Mouse (Mus musculus) embryo, embryonic 9.5 days (tissue): ENCODE results near the gene Pabpn1.
A peak's percentile ranks its signal among the peaks of the same experiment; 100 is the strongest.

Experiments used
- DNase-seq: peaks from one replicate; pipeline ENCODE4 v3.0.0-alpha.2; 2017; ENCODE audit errors: extremely low spot score

Gene Pabpn1

DNA sequence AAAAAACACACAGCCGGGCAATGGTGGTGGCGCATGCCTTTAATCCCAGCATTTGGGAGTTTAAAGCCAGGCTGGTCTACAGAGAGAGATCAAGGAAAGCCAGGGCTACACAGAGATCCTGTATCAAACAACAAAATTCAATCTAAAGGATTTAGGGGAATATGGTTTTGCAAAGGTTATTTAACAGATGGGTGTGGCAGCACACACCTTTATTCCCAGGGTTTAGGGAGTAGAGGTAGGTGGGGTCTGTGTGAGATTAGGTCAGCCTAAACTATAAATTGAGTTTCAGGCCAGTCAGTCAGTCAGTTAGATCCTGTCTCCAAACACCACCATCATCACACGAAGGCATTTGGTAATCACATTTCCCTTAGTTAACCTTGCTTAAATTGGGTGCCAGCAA, at the start of gene Pabpn1:
Pabpn1 (plus strand) TSS at position 301 of the 400 bp plus-strand sequence.
- DNase-seq: no peak

DNA sequence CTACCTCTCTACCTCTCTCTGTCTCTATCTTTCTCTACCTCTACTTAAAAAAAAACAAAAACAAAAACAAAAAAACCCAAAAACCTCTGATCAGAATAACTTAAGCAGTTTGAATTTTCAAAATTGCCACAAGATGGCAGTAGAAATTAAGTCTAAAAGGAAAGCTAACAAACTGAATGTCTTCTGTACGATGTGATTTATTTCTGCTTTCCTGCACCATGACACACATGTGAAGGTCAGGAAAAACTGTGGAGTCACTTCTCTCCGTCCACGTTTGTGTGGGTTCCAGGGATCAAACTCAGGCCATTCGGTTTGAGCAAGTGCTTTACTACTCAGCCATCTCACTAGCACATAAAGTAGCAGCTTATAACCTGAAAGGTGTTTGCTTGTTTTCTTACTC, 48.8 kb upstream of the Pabpn1 start:
- peak; percentile 14 for DNase-seq

DNA sequence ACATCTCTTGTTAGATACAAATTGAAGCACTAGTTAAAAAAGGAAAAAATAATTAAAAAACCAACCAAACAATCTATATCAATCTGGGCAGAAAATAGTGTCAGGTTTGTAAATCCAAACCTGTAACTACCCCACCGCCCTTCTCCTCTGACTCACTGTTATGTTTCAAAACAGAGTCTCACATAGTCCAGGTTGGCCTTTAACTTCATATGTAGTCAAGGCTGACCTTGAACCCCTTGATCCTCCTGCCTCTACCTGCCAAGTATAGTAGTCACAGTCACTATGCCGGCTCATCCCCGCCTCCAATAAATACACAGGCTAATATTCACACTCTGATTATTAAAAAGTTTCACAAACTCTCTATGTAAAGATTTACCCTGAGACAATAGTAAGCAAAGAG, 36.6 kb upstream of the Pabpn1 start:
- no peak for DNase-seq

DNA sequence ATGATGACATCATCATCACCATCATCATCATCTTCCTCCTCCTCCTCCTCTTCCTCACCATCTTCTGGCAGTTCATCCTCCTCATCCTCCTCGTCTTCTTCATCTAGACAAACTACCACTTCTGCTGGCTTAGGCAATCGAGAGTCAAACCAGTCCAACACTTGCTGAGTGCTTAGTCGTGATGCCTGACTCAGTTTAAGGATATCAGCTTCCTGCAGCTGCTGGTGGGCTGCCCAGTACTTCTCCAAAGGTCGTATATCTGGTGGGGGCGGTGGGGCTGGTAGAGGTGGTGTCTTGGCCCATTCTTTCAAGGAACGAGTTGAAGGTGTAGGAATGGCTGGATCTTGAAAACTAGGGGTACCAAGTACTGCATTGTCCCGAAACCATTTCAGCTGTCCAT, 35.6 kb upstream of the Pabpn1 start:
- no peak for DNase-seq

DNA sequence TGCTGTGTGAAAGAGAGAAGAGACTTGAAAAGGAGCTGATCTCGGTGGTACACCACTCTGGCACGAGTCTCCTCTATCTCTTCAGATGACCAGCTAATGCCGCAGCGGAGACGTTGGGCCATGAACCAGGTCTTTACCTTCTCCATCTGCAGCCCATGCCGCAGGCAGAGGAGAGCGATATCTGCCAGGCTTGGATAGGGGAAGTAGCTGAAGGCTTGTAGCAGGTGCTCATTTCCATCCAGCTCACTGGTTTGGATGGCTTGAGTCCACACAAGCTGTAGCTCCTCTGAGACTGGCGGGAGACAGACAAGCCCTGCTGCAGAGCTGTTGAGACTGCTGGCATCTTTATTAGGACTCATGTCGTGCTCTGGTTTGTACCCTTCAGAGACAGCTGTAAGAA, 34.4 kb upstream of the Pabpn1 start:
- no peak for DNase-seq

DNA sequence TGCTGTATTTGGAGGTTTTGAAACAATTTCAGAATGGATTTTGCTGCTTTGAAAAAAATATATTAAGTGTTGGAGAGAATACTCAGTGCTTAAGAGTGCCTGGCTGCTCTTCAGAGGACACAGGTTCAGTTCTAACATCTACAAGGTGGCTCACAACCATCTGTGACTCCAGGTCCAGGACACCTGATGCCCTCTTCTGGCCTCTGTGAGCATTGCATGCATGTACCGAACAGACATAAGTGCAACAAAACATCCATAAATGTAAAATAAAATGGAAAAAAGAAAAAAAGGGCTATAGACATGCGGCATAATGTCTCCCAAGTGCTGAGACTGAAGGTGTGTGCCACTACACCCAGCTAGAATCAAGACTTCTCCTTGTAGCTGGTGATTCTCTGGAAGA, 31.8 kb upstream of the Pabpn1 start:
- DNase-seq: peak; percentile 50

DNA sequence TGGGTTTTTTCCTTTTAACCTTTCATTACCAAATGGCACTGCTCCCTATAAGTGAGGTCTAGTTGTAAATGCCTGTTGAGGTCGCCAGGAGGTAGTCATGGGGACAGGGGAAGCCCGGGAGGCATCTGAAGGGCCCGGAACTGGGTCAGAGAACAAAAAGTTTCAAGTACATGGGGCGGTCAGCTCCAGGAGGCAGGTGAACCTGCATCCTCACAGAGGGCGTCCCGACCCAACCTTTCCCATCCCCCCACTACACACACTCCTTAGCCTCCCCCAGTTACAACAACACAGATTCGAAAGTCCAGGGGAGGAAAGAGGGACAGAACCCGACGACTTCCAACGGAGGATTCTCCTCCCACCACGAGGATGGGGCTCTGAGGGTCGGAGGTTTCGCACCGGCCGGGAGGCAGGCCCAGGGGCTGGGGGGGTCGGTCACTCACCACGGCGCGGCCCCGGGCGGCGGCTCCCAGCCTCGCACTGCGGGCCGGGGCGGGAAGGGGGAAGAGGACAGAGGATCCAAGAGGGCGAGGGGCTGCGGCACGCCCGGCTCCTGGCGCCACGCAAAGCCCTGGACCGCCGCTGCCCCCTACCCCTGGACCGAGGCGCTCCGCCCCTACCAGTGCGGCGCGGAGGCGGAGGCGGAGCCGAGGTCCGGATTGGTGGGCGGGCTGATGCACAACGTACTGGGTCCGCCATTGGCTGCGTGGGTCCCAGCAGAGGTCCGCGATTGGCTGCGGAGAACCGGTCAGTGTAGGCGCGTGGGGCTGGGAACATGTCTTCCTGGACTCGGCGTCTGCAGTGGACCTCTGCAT, 28.6 kb upstream of the Pabpn1 start:
- DNase-seq: peak; percentile 96

DNA sequence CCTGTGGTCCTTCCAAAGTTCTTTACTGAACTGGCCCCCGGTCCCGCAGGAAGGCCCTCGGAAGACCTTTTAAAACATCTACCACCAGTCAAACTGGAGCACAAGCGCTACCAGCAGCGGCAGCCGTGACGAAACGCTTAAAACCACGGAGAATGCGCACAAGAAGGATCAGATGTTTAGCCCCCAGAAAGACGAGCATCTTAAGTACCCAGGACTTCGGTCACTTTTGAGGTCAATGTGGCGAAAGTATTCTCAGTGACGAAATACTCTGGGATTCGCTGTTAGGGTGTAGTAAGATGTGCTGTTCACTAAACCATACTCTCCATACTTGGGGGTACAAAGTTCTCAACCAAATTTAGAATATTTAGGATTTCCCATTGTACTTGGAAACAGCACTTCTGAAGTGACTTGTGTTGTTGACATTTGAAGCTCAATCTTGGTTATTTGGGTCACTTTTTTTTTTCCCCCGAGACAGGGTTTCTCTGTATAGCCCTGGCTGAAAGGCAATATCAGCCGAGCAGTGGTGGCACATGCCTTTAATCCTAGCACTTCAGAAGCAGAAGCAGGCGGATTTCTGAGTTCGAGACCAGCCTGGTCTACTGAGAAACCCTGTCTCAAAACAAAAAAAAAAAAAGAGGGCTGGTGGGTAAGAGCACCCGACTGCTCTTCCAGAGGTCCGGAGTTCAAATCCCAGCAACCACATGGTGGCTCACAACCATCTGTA, 27.8 kb upstream of the Pabpn1 start:
- DNase-seq: no peak

DNA sequence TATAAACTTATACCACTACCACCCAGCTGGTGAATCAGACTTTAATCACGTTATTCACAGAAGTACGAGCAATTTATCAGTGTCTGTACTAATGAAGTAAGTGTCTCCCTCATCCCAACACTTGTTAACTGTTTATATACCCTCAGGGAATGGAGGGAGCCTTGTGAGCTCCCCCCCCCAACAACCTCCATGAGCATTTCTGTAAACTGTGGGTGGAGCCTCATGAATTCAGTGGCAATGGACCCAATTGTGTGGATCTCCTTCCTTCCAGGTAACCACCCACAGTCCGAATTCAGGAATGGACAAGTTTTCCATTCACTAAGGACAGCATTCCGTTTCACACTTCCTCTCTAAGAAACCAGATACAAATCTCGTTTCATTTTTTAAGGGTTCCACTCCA, 26.7 kb upstream of the Pabpn1 start:
- no peak for DNase-seq

DNA sequence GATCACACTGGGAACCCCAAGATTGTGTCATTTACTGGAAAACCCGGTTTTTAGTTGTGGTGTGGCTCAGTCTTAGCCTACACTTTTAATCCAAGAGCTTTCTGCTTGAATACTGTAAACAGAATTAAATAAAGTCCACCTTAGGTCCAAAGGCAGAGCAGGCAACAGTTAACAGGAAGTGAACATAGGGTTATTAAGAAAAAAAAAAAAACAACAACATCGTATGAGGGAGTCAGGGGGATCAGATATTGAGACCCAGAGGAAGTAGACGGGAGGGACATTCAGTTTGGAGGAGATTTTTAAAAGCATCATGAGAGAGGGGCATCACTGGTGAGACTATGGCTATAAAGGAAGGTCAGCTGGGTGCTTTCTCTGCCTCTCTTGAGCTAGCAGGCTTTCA, 26.0 kb upstream of the Pabpn1 start:
- DNase-seq: no peak

DNA sequence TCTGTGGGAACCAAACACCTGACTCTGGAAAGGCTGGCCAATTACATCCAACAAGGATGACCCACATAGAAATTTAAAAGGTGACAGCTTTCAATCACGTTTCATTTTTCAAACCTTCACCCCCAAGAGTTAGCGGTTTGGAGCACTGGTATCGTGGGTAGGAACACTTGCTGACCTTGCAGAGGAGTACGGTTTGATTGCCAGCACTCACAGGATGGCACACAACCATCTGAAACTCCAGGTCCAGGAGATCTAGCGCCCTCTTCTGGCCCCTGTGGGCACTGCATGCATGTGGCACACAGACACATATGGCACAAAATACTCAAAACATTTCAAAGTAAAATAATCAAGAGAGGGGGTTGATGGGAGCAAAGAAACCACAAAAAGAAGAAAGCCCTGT, 25.4 kb upstream of the Pabpn1 start:
- DNase-seq: peak; percentile 14

DNA sequence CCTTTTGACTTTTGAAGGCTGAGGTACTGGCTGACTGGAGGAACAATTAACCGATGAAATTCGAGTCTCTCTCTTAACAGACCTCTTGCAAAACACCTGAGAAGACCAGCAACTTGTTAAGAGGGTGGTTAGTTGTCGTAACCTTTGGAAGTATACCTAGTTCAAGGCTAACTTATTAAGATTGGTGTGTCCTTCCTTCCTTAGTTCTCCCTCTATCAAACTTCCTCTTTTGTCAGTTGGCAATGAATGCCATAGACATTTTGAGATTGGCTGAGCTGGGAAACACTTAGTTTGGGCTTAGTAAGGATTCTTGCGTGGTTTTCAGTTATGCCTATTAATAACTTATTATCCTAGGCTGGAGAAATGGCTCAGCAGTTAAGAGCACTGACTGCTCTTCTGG, 24.3 kb upstream of the Pabpn1 start:
- no peak for DNase-seq

DNA sequence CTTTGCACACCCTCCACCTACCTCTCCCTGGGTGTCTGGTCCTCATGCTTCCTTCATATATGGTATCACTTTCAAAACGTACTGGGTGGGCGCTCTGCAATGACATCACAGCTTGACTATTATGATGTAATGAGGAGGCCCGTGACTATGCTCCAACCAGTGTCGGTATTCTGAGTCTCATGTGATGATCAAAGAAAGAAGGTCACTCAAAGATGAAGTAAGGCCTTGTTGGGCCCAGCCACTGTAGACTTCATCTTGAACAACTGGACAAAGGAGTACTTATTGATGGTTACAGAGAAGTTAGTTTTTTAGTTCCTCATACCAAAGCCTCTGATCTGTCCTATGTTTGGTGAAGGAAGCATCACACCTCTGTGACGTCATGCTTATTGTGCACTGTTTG, 21.4 kb upstream of the Pabpn1 start, which contains the start of gene Homez:
Homez (minus strand) TSS at position 101 of the 400 bp plus-strand sequence.
- no peak for DNase-seq

DNA sequence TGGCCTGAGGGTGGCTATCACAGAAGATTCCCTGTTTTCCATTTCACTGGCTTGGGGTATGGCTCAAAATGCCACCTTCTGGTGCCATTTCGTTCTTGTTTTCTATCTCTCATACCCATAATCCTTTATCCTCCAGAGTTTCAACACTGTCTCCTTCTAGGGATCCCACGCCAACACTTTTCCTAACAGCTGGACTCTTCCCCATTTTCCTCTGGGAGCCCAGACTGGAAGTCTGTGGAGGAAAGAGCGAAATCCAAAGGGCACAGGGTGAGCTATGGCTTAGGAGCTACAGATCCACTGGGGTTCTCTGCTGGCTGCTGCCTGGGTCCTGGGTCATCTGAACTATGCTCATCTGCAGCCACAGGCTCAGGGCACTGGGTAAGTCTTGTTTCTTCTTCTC, 18.1 kb upstream of the Pabpn1 start:
- no peak for DNase-seq

DNA sequence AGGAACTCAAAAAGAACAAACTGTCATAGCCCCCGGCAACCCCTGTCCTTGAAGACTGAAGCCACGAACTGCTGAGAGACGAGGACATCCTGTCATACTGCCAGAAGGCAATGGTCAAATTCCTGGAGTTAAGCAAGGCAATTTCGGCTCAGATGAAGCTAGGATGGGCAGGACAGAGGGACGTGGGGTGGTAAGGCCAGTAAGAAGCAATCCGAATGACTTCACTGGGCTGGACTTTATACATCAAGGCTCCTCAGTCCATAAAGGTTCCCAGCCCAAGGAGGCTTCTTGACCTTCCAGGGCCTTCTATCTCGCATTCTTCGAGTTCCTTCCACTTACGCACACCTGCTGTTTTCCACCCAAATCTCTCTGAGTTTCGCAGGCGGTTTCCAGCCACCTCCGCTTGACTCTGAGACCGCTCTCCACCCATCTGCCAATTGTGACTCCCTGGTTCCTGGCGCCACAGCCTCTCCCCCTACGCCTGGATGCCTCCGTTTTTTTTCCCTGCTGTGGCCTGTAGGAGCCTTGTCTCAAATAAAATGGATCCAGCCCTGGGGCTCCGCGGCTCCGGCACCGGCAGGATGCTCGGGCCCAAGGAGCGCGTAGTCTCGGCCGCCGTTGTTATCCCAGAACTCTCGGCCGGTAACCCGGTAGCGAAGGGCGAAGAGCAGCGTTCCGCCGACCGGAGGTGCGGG, 16.3 kb upstream of the Pabpn1 start:
- DNase-seq: peak; percentile 13

DNA sequence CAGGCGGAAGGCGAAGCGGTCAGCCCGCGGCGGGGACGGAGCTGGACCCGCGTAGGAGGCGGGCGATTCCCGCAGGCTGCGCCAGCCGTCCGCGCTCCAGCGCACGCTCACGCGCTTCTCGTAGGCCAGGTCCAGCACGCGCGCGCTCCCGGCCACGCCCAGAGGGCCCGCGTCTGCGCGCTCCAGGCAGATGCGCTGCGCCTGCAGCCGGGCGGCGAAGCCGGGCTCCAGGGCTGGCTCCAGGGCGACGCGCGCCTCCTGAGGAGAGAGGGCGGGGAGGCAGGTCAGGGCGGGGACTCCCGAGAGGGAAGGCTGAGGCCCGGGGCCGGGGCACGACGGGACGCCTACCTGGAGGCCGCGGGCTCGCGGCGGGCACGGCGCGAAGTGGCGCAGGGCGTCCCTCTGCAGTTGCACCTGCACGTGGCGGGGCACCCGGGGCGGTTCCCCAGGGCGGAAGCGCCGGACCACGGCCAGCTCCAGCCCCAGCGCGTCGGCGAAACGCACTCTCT, 15.7 kb upstream of the Pabpn1 start:
- peak; percentile 88 for DNase-seq

DNA sequence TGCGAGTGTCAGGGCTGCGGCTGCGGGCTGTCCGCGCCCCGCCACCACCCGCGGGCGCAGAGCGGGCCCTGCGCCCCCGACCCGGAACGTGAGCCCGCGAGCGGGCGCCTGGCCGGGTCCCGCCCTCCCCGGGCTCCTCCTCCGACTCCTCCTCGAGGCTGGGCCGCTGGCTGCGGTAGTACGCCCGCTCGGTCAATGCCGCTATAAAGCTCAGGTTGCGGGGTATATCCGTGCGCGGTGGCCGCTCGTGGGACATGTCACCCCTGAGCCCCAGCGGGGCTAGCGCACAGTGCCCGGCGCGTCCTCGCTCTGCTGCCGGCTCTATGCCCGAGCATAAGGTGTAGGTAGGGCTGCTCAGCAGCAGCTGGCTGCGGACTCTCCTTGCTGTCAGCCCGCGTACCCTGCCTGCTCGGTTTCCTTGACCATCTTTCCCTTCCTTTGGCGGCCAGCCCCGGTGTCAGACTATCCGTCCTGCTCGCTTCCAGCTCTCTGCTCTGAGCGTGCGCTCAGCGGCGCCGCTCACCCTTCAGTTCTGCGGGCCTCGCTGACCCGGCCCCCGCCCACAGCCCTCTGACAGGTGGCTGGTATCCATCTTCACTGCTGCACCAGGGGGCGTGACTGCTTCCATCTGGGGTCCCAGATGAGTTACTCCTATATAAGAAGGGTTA, 15.1 kb upstream of the Pabpn1 start, which contains the start of gene Ppp1r3e:
Ppp1r3e (minus strand) TSS at position 503 of the 668 bp plus-strand sequence.
- DNase-seq: peak; percentile 69

DNA sequence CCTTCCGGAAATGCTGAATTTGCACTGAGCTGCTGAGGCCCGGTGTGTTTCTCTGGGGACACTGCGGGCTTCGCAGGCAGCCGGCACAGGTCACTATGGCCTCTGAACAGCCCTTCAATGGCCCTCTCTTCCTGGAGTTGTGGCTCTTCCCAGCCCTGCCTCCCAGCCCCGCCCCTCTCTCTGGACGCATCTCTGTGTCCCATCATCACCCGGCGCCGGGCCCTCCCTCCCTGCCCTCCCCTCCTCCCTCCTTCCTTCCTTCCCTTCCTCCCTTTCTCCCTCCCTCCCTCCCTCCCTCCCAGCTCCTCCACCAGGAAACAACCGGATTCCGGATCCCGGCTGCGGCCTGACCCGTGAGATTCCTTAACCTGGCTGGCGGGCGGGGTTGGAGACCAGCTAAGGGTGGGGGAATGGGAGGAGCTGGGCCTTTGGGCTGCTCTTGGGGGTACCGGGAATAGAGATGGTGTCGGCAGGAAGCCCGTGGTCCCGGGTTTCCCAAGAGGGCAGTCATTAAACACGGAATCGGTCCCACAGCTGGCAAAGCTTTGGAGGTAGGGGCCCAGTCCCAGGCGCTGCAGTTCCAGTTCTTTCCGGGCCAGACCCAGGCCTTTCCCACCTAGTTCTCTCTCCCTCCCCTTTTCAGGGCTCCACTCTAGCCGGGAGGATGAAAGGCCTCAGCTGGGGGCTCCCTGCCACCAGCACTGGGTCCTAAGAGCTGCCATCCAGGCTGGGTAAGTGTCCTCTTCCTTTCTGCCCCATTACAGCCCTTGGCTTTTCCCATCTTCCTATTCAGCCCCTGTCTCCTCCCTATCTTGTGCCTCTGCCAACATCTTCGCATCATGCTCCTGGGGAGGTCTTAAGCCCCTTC, 8.9 kb upstream of the Pabpn1 start, which contains the start of the genes Bcl2l2 and Gm20521:
Bcl2l2 (plus strand) TSS at position 224 of the 868 bp plus-strand sequence.
Gm20521 (plus strand) TSS at position 288 of the 868 bp plus-strand sequence.
- DNase-seq: peak; percentile 91

DNA sequence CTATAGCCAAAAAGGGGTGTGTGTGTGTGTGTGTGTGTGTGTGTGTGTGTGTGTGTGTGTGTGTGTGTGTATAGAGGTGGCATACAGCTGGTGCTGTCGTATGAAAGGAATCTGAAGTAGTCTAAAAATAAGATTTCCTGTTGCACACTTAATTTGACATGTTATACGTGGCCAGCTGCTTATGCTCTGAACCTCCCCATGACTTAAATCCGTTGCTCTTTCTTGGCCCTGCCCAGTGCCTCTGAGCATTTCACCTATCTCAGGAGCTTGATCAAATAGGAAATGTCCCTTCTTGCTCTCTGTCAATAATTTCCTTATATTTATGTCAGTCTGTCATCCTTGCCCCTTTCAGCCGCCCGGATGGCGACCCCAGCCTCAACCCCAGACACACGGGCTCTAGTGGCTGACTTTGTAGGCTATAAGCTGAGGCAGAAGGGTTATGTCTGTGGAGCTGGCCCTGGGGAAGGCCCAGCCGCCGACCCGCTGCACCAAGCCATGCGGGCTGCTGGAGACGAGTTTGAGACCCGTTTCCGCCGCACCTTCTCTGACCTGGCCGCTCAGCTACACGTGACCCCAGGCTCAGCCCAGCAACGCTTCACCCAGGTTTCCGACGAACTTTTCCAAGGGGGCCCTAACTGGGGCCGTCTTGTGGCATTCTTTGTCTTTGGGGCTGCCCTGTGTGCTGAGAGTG, 8.1 kb upstream of the Pabpn1 start:
- DNase-seq: no peak

DNA sequence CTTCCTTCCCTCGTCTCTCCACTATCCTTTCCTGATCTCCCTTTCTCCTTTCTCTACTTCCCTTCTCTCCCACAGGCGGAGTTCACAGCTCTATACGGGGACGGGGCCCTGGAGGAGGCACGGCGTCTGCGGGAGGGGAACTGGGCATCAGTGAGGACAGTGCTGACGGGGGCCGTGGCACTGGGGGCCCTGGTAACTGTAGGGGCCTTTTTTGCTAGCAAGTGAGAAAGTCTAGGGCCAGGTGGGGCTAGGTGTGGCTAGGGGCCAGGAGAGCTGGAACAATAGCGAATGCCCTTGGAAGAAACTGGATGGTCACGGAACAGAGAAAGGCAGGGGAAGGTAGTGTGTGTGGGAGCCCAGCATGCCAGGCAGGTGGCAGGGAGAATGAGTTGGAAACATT, 7.0 kb upstream of the Pabpn1 start:
- no peak for DNase-seq
